Mouse (Mus musculus) forebrain, embryonic 12.5 days (tissue): Measurements from ENCODE around the gene Cyb561. TPM values are rescaled to one million over a fixed set of nuclear protein-coding genes. Genes with fewer than 3 reads are reported as not detected.

Source experiments
- ATAC-seq: fragments of 200-750 bp; cut with Nextera tagmentation; 2 replicates; pipeline ENCODE4 v1.8.0; 2017; ENCODE audit warnings: moderate TSS enrichment; ENCODE audit not compliant: low FRiP score
- H3K27ac ChIP-seq: fragments of 300-500 bp; sonication (generic); 2 replicates; pipeline ENCODE4 v1.5.1; 2016; ENCODE audit warnings: mild to moderate bottlenecking
- H3K27me3 ChIP-seq: fragments of 300-500 bp; sonication (generic); 2 replicates; pipeline ENCODE4 v1.6.1; 2016; ENCODE audit warnings: mild to moderate bottlenecking
- H3K36me3 ChIP-seq: fragments of 300-500 bp; sonication (generic); replicated peaks from 2 replicates; pipeline ENCODE4 v1.6.1; 2016; ENCODE audit warnings: mild to moderate bottlenecking
- H3K4me1 ChIP-seq: fragments of 300-500 bp; sonication (generic); 2 replicates; pipeline ENCODE4 v1.6.1; 2016
- H3K4me2 ChIP-seq: fragments of 300-500 bp; sonication (generic); 2 replicates; pipeline ENCODE4 v1.6.1; 2016; ENCODE audit warnings: mild to moderate bottlenecking, moderate library complexity
- H3K4me3 ChIP-seq: fragments of 300-500 bp; sonication (generic); replicated peaks from 2 replicates; pipeline ENCODE4 v1.5.1; 2016; ENCODE audit warnings: mild to moderate bottlenecking
- H3K9ac ChIP-seq: fragments of 300-500 bp; sonication (generic); 2 replicates; pipeline ENCODE4 v1.6.1; 2016; ENCODE audit warnings: mild to moderate bottlenecking
- H3K9me3 ChIP-seq: fragments of 300-500 bp; sonication (generic); 2 replicates; pipeline ENCODE4 v1.6.1; 2016
- WGBS: fragments of 180-500 bp; shearing (Covaris S2); methylation state at CpG from one replicate; pipeline ENCODE4 v1.1.7; 2016; 5-methylcytosine and 5-hydroxymethylcytosine counted together
- polyA plus RNA-seq: library from polyadenylated mRNA; unstranded; fragments of >200 nt; fragmentation: Nextera tagmentation; extraction: Ambion mirVana; gene quantifications from 2 replicates; pipeline ENCODE4 v1.2.1, GENCODE M21; 2016

The Cyb561 gene
- polyA plus RNA-seq, 1 experiment from 2014 or later, result 13.2 TPM

GRCm38 (mm10) chr11:105969516-105969915 is 16.4 kb upstream of the Cyb561 start:
- H3K9ac ChIP-seq, result no peak overlapping the region
- H3K27ac ChIP-seq, result no peak overlapping the region
- WGBS, result 50% methylated on average over 1 of the region's 1 CpGs
- H3K27me3 ChIP-seq, result peaks cover 61% of the 10 kb centered on the region
- peaks cover 15% of the 10 kb centered on the region for H3K4me1 ChIP-seq
- H3K9me3 ChIP-seq, result no peaks in the 10 kb centered on the region
- no peak overlapping the region for H3K4me3 ChIP-seq
- H3K4me2 ChIP-seq, result no peak overlapping the region
- ATAC-seq, result no peak
- no peaks in the 10 kb centered on the region for H3K36me3 ChIP-seq

DNA sequence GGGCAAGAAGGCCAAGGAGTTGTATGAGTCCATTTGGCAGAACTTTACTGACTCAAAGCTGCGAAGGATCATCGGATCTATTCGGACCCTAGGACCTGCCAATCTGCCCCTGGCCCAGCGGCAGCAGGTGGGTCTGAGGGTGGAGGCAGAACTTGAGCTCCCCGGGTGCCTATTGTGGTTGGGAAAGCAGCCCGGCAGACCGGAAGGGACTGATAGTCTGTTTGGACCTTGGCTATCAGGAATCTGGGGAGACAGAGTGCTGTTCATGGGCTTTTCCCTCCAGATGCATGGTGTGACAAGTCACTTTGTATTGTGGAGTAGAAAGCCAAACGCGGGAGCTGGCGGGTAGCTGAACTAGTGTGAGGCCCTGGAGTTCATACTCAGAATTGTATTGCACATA is 15.8 kb upstream of the Cyb561 start:
- 40% methylated on average over 10 of the region's 10 CpGs for WGBS
- no peak overlapping the region for H3K4me2 ChIP-seq
- peaks cover 60% of the 10 kb centered on the region for H3K27me3 ChIP-seq
- H3K4me3 ChIP-seq, result no peak overlapping the region
- no peaks in the 10 kb centered on the region for H3K36me3 ChIP-seq
- ATAC-seq, result no peak
- no peaks in the 10 kb centered on the region for H3K9me3 ChIP-seq
- H3K4me1 ChIP-seq, result peaks cover 15% of the 10 kb centered on the region
- no peak overlapping the region for H3K9ac ChIP-seq
- no peak overlapping the region for H3K27ac ChIP-seq

- Histone ChIP-seq H3K4me1 (peaks cover 15% of the 10 kb centered on the region), H3K27ac (no peak within 1 kb of the TSS), H3K27me3 (peaks cover 55% of the 10 kb centered on the region), H3K9ac (peak within 1 kb of the TSS; percentile 58), H3K36me3 (no peaks in the 10 kb centered on the region), H3K9me3 (no peaks in the 10 kb centered on the region), H3K4me3 (peak within 1 kb of the TSS; percentile 61), H3K4me2 (peak within 1 kb of the TSS; percentile 99)
- WGBS, result under 1% methylated on average over 67 of the region's 76 CpGs
- ATAC-seq, result peak; percentile 65
These were observed 14.8 kb upstream of the Cyb561 start, which contains the start of gene Ace for GRCm38 (mm10) chr11:105967741-105968574. Ace (plus strand) TSS chr11:105967945.

DNA sequence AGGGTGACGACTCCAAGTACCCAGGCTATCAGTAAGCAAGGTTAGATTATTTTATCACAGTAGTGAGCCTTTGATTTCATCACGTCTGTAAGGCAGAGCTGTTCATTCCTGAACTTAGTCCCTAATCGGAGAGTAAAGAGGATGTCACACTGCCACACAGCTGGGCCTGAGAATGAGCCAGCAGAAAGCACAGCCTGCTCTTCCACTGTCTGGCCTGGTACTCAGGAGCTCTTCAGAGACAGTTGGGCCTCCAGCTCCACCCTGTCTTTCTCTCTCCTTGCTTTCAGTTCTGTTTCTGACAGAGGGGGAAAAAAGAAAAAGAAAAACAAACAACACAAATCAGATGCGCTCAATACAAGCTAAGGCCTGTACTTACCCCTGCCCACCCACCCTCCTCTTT is 13.2 kb upstream of the Cyb561 start:
- Histone ChIP-seq H3K4me1 (peaks cover 15% of the 10 kb centered on the region), H3K27me3 (peaks cover 54% of the 10 kb centered on the region), H3K4me3 (no peak overlapping the region), H3K9me3 (no peaks in the 10 kb centered on the region), H3K36me3 (no peaks in the 10 kb centered on the region), H3K4me2 (no peak overlapping the region), H3K9ac (no peak overlapping the region), H3K27ac (no peak overlapping the region)
- ATAC-seq, result no peak
- 82% methylated on average over 4 of the region's 4 CpGs for WGBS

DNA sequence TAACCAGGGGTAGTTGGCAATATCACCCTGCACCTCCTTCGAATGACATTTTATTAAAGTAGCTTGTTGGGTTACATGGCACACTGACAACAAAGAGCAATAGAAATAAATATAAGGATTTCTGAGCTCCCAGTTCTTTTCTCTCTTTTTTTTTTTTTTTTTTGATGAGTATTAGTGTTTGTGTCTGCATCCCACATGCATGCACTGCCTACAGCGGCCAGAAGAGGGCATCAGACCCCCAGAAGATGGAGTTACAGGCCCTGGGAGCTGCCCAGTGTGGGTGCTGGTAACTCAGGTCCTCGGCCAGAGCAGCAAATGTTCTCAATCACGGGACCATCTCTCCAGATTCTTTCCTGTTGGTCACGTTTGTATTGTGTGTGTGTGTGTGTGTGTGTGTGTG is 11.6 kb upstream of the Cyb561 start:
- H3K9ac ChIP-seq, result no peak overlapping the region
- H3K27me3 ChIP-seq, result peaks cover 39% of the 10 kb centered on the region
- no peaks in the 10 kb centered on the region for H3K36me3 ChIP-seq
- no peak overlapping the region for H3K4me3 ChIP-seq
- WGBS, result 66% methylated on average over 5 of the region's 5 CpGs
- ATAC-seq, result no peak
- no peak overlapping the region for H3K4me2 ChIP-seq
- no peak overlapping the region for H3K27ac ChIP-seq
- H3K9me3 ChIP-seq, result no peaks in the 10 kb centered on the region
- H3K4me1 ChIP-seq, result peaks cover 15% of the 10 kb centered on the region

DNA sequence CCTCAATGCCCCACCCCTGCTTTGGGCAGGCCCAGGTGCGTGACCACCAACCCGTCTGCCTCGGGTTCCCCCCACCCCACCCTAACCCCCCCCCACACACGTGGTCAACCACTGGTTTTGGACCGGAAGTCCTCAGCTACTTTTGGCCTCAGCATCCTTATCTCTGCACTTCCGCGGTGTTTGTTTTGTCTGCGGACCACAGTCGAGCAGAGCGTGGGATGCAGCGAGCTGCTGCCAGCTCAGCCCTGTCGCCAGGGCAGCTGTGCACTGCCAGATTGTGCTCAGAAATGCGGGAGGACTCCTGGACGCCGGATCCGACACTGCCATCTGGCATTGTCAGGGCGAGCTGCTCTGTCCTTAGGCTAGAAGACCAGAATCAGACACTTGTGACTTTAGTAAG is 6.2 kb upstream of the Cyb561 start:
- no peak for ATAC-seq
- H3K9ac ChIP-seq, result no peak overlapping the region

GRCm38 (mm10) chr11:105958566-105958965 is 5.4 kb upstream of the Cyb561 start:
- Histone ChIP-seq H3K4me1 (no peaks in the 10 kb centered on the region), H3K27me3 (no peaks in the 10 kb centered on the region), H3K36me3 (no peaks in the 10 kb centered on the region), H3K9me3 (no peaks in the 10 kb centered on the region), H3K4me3 (no peak overlapping the region), H3K27ac (no peak overlapping the region), H3K9ac (no peak overlapping the region), H3K4me2 (no peak overlapping the region)
- ATAC-seq, result no peak
- WGBS, result 70% methylated on average over 1 of the region's 1 CpGs

More for the DNA sequence above, 6.2 kb upstream of the Cyb561 start:
- no peak overlapping the region for H3K4me2 ChIP-seq
- H3K9me3 ChIP-seq, result no peaks in the 10 kb centered on the region
- no peaks in the 10 kb centered on the region for H3K36me3 ChIP-seq
- 67% methylated on average over 17 of the region's 17 CpGs for whole genome bisulfite sequencing
- no peak overlapping the region for H3K27ac ChIP-seq
- no peaks in the 10 kb centered on the region for H3K27me3 ChIP-seq
- no peak overlapping the region for H3K4me3 ChIP-seq
- H3K4me1 ChIP-seq, result no peaks in the 10 kb centered on the region

GRCm38 (mm10) chr11:105957501-105957900 is 4.4 kb upstream of the Cyb561 start:
- Histone ChIP-seq H3K36me3 (no peaks in the 10 kb centered on the region), H3K4me3 (no peak overlapping the region), H3K27ac (no peak overlapping the region), H3K9me3 (no peaks in the 10 kb centered on the region), H3K4me2 (no peak overlapping the region), H3K4me1 (no peaks in the 10 kb centered on the region), H3K27me3 (no peaks in the 10 kb centered on the region), H3K9ac (no peak overlapping the region)
- 33% methylated on average over 6 of the region's 6 CpGs for WGBS
- ATAC-seq, result no peak

DNA sequence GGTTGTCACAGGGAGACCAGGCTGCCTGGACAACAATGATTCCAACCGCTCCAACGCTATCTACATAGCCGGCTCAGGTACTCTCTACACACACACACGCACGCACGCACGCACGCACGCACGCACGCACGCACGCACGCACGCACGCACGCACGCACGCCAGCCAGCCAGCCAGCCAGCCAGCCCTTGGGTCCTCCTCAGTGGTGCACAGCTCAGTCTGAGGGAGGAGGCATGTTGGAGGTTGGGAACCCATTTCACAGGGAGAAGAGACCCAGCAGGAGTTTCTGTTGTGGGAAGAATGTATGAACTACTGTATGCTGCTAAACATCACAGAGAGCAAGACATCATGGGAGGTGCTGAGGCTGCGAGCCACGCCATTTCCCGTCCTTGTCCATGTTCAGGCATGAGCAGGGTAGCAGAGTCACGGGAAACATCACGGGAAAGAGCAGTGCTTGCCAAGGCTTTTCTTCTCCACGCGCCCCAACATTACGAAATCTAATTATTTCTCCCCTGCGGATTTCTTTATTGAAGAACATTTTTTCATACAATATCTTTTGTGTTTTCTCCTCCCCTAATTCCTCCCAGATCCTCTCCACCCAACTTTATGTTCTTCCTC is 2.8 kb upstream of the Cyb561 start:
- H3K4me3 ChIP-seq, result no peak overlapping the region
- no peak for ATAC-seq
- no peak overlapping the region for H3K4me2 ChIP-seq
- no peak overlapping the region for H3K9ac ChIP-seq
- H3K9me3 ChIP-seq, result no peaks in the 10 kb centered on the region
- H3K36me3 ChIP-seq, result no peaks in the 10 kb centered on the region
- no peak overlapping the region for H3K27ac ChIP-seq
- H3K27me3 ChIP-seq, result no peaks in the 10 kb centered on the region
- 87% methylated on average over 28 of the region's 28 CpGs for WGBS
- no peaks in the 10 kb centered on the region for H3K4me1 ChIP-seq

DNA sequence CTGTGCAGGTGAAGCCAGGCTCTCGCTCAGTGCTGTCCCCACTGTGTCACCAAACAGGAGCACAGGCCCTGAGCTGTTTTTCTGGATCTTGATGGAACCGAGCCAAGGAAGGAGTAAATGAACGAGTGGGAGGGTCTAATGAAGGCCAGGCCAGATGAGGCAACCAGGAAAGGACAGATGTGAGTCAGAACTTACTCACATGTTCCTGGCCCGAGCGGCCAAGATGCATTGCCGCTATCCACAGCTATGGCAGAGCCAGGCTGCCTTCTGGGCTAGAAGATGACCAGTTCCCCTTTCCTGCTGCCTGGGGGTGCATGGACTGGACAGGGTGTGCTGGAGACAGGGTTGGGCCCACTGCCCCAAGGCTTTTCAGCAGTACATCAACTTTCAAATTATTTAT is 266 bp upstream of the Cyb561 start:
- Histone ChIP-seq H3K4me1 (no peaks in the 10 kb centered on the region), H3K36me3 (no peaks in the 10 kb centered on the region), H3K9me3 (no peaks in the 10 kb centered on the region), H3K27me3 (0 out of 2 replicates have a peak, but pooled peaks cover 2% of the 10 kb centered on the region), H3K4me2 (no peak overlapping the region), H3K27ac (no peak overlapping the region), H3K4me3 (no peak overlapping the region), H3K9ac (no peak overlapping the region)
- 71% methylated on average over 6 of the region's 6 CpGs for WGBS
- ATAC-seq, result no peak

GRCm38 (mm10) chr11:105952111-105952510 is 1.0 kb downstream of the Cyb561 start:
- Histone ChIP-seq H3K27ac (no peak overlapping the region), H3K9ac (no peak overlapping the region), H3K27me3 (0 out of 2 replicates have a peak, but pooled peaks cover 4% of the 10 kb centered on the region), H3K4me3 (no peak overlapping the region), H3K4me2 (no peak overlapping the region), H3K4me1 (no peaks in the 10 kb centered on the region), H3K9me3 (no peaks in the 10 kb centered on the region), H3K36me3 (no peaks in the 10 kb centered on the region)
- ATAC-seq, result no peak
- 87% methylated on average over 9 of the region's 9 CpGs for WGBS

DNA sequence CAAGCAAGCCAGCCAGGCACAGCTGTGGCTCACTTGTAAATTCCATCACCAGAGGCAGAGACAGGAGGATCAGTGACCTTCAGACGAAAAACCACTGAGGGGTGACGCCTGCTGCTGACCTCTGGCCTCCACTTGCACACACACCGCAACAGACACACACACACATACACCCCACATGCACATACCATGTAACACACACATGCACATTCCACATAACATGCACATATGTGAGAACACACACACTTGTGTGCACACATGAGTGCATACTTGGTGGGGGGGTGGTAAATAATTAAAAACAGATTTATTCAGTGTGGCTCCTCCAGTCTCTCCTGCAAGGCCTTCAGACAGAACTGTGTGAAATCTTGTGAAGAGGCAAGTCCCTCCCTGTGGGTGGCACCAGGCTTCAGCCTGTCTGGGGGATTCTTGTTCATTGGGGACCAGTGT is 1.5 kb downstream of the Cyb561 start:
- H3K27me3 ChIP-seq, result 0 out of 2 replicates have a peak, but pooled peaks cover 4% of the 10 kb centered on the region
- no peak for ATAC-seq
- no peak overlapping the region for H3K4me2 ChIP-seq
- 65% methylated on average over 3 of the region's 3 CpGs for WGBS
- H3K36me3 ChIP-seq, result no peaks in the 10 kb centered on the region
- H3K4me1 ChIP-seq, result no peaks in the 10 kb centered on the region
- H3K4me3 ChIP-seq, result no peak overlapping the region
- no peak overlapping the region for H3K27ac ChIP-seq
- no peaks in the 10 kb centered on the region for H3K9me3 ChIP-seq
- no peak overlapping the region for H3K9ac ChIP-seq
